Mouse (Mus musculus) testis, adult 2 months (tissue): ENCODE measurements around the gene Arid1b.

Experiments
- CTCF ChIP-seq: fragments of 200-500 bp; IDR thresholded peaks from 2 replicates; pipeline ENCODE4 v1.5.1; 2012; ENCODE audit warnings: low read depth, mild to moderate bottlenecking, inconsistent platforms, low read length, moderate library complexity; ENCODE audit not compliant: control insufficient read depth, insufficient read depth, insufficient replicate concordance
- POLR2A ChIP-seq: fragments of 200-500 bp; IDR thresholded peaks from 2 replicates; pipeline ENCODE4 v1.6.1; 2012; ENCODE audit warnings: low read depth, mild to moderate bottlenecking, inconsistent platforms, low read length, moderate library complexity; ENCODE audit not compliant: control insufficient read depth

DNA sequence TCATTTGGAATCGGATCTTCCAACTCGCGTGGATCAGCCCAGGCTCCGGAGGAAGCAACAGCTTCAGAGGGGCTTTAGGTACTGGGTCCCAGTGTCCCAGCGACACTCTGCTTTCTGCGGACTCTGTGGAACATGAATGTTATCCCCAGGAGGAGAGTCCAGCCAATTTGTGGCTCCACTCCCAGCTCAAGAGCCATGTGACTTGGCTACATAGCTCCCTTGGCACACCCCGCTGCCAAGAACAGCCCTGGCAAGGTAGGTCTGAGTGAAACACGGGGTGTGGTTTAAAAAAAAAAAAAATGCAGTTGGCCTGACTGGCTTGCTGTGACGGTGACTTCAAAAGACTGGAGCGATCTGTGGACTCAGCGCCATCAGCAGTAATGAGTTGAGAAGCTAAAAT is 19.4 kb upstream of the Arid1b start:
- TF ChIP-seq CTCF, result no peak
- TF ChIP-seq POLR2A, result no peak
